Mouse (Mus musculus) lung, postnatal 4 days (tissue): Measurements from ENCODE around the gene Fam135a.
"Not testable (repeated sequence)": the region's sequence is repeated elsewhere in the genome, so short reads cannot be mapped to it uniquely, and the experiment has no call there.

Experiments used
- DNase-seq, 2 experiments: peaks; one replicate each; pipeline ENCODE4 v3.0.0; 2021

The Fam135a gene

GRCm38 (mm10) chr1:24055706-24056105 is 44.4 kb downstream of the Fam135a start:
- DNase-seq: no peak

DNA sequence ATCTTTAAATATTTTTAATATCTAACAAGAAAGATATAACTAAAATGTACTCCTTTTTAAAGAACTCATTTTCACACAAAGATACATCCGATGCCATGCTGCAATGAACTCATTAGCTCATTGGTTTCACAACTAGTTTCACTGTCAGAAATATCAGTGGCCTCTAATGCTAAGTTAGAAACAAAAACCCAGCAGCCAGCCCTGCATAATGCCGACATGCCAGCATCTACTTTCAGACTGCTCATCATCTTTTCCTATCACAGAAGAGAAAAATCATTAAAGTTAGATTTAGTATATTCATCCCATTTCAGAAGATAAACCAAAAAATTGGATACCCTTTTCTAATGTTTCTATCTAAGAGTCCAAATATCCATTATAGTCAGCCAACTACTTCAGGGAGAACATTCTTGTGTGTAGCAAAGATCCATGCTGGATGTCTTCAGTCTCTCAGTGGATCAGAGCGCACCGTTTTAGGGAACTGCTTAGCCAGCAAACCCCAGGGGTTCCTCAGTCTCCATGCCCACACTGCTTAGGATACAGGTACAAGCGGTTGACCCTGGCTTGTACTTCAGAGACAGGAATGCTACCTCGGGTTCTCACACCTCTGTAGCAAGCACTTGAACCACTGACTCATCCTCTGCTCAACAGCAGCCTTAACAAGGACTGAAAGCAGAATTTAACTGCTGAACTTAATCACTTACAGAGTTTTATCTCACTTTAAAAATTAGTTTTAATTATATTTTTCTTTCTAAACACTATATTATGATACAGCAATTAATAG is 53.2 kb downstream of the Fam135a start:
- DNase-seq: no peak

DNA sequence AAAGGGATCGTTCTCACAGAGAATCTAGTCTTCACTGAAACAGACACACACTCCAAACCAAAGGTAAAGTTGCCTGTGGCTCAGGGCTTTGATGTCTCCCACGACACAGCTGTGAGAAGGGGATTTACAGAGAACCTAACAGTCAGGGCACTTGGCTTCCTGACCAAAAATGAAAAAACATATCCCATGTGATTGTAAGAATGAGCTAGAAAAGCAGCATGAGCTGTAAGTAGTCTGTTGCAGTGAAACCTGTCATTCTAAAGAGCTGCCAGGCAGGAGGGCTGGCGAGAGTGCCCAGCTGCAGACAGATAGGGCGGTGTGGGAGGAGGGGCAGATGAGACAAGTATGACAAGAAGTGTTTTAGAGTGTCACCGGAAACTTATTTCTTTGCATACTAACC is 54.5 kb downstream of the Fam135a start:
- DNase-seq: no peak

DNA sequence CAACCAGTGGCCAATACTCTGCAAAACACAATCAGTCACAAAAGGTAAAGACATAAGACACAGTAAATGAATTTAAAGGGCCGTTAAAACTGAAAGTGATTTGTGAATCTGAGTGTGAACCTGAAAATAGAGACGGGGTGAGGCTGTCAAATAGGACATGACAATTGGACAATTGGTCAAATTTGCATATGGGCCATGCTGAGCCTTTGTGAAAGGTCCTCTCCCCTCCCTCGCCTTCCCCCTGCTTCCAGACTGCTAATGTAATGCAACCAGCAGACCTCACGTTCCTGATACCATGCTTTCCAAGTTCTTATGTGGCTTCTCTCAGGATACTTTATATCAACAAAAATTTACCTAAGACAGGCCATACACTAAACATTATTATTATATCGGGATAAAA is 57.1 kb downstream of the Fam135a start:
- DNase-seq: no peak

GRCm38 (mm10) chr1:24033759-24034423 is 66.2 kb downstream of the Fam135a start:
- DNase-seq: no peak

DNA sequence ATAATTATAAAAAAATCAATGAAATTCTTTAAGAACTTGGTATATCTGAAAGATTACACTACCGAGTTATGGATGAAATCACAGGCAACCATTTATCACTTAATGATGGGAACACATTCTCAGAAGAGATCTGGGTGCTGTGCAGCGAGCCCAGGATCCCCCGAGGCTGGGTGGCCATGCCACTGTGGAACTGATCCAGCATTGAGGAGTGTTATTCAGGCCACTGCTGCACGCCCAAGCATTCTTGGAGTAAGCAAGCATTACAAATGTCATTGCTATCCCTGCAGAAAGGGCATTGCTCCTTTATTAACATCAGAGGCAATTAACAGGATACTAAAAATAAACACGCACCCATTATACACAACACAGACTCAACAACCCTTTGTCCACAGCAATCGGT is 89.3 kb downstream of the Fam135a start:
- no peak for DNase-seq

DNA sequence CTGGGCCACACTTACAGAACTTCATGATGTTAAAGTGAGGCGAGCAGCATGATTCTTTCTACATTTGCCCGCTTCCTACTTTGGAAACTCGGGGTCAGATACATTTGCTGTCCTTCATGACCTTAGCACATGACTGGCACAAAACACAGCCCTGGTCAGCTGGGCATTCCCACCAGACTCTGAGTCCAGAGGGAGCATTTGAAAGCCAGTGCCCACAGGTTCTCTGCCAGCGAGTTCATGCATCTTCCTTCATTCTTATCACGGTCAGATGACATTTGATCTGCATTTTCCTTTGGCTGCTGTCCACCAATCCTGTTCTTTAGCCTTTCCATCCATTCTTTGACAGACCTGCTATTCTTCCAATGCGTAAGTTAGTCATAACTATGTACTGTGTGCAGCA is 90.1 kb downstream of the Fam135a start:
- DNase-seq: no peak

GRCm38 (mm10) chr1:24007621-24008020 is 92.5 kb downstream of the Fam135a start:
- peak; percentile 7 to 40 for DNase-seq

GRCm38 (mm10) chr1:24005070-24005804 is 94.9 kb downstream of the Fam135a start, which contains the start of gene Sdhaf4:
TSS of gene Sdhaf4 (minus strand) at chr1:24005656.
- DNase-seq: peak; percentile 94

DNA sequence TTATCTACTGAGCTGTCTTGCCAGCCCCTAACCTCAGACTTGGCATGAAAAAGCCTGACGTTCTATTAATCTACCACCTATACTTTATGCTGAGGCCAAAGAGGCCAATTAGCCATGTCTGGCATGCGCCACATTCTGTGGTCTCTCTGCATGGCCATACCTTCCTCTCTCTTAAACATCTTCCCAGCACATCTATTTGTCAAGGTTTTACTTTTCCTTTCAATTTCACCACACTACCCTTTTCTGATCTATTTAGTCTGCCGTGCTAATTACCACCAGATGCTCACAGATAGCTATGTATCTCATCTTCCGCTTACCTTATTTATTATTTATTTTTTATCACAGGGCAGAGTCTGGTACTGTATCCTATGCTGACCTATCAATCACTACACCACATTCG is 100.8 kb downstream of the Fam135a start:
- DNase-seq: no peak

DNA sequence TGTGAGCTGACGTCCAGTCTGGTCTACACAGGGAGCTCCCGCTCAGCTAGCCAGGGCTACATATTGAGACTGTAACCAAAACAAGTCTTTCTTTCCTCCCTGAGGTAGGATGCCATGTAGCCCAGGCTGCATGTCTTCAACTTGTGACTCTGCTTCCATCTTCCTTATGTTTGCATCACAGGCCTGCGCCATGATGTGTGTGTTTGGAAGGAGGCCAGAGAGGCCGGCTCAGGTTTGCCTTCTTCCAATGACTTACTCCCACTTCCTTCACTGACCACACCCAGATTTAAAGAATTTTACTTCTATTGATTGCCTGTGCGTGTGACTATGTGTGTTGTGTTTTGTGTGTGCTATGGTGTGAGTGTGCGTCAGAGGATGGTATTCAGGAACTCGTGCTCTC is 101.3 kb downstream of the Fam135a start:
- no peak for DNase-seq

DNA sequence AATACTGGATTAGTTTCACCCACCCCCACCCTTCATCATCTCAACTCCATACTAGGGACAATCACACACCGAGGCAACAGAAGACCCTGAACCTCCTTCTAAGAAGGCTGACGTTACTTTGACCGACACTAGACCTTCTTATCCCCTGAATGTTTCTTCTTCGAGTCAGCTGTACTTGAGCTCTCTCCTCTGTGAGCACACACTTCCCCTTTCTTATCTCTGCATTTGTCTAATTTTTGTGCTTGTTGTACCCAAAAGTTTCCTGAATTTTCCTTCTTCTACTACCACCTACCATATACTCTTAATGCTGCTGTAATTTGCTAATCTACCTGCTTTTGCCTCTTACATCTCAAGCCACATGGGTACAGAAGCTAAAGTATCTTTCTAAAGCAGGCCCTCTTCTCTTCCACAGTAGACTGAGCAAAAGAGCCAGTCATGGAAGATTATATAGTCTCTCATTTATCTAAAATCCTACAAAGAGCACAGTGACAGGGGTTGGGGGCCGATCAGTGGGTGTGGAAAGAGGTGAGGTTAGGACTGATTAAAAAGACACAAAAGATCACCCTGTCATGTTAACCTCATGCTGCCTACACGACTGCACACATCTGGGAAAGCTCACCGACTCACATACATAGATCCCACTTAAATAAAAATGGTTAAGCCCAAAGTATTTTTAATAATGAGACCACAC is 101.9 kb downstream of the Fam135a start:
- DNase-seq: no peak

DNA sequence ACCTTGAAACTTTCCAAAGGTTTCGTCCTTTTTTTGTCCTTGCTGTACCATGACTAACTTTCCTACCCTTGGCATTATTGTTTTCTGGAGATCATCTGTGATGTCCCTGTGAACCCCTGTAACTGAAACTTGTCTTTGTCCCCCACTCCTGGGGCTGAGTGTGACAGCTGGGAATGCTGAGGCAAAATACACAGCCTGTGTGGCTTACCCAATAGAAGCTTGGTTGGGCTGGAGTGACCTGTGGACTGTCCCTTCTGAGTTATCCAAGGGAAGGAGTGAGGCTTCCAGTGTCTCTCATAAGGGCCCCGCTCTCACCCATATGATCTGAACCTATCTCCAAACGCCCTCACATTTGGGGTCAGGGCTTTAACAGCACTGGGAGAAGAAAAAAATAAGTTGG is 102.6 kb downstream of the Fam135a start:
- no peak for DNase-seq

DNA sequence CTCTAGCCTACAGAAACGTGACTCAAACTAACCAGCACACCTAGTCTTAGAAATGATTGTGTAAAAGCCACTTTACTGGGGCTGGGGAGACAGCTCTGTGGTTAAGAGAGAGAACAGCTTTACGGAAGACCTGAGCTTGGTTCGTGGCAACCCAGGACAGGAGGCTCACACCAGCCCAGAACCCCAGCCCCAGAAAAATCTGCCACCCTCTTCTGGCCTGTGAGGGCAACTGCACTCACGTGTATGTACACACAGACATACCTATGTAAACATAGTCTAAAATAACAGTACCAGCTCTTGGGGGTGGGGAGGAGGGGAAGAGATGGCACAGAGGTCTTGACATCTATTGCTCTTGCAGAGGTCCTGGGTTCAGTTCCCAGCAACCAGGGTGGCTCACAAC is 104.7 kb downstream of the Fam135a start:
- no peak for DNase-seq

DNA sequence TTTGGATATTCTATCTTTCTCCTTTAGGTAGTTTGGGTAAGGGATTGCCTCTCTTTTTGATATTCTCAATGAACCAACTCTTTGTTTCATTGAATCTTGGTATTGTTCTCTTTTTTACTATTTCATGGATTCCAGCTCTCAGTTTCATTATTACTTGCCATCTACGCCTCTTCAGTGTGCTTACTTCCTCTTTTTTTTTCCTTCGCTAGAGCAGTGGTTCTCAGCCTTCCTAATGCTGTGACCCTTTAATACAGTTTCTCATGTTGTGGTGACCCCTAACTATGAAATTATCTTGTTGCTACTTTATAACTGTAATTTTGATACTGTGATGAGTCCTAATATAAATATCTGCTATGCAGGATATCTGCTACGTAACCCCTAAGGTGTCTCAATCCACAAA is 117.0 kb downstream of the Fam135a start:
- no peak for DNase-seq

GRCm38 (mm10) chr1:23978281-23978680 is 121.9 kb downstream of the Fam135a start:
- DNase-seq: no peak

DNA sequence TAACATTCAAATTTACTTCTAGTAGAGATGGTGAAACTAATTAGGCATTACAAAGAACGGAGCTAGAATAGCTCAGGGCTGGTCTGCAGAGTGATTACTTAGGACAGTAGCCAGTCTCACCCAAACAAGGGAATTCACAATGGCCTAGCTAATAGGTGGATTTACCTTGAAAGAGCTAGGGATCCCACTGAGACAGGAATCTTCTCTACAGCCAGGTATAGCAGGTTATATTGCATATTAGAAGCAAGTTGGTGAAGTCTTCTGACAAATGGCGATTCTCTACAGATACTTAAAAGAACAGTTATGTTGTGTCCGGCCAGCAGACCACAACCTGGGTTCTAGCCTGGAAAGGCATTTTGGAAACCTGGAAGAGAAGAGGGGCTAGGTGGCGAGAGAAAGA is 129.0 kb downstream of the Fam135a start:
- DNase-seq: not testable (repeated sequence)

GRCm38 (mm10) chr1:23968027-23968725 is 132.0 kb downstream of the Fam135a start:
- DNase-seq: no peak

DNA sequence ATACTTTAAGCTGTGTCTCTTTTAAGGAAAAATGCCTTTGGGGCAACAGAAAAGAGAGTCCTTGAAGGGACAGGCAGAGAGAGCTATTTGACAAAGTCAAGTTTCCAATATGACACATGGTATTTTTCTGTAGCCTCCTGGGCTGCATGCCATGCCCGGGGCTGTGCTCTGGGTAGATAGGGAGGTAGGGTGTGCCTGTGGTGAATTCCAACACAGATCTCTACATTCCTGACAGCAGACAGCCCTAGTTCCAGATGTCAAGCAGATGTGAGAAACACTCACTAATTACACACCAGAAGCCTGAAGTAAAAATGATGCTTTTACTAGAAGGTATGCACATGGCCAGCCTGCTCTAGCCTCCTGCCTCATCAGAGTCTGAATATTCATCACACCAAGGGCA is 133.9 kb downstream of the Fam135a start:
- no peak for DNase-seq
